Mouse (Mus musculus): ENCODE measurements at regions not wholly inside any gene's neighbourhood (a gene's known extent, or its start where the extent isn't known, plus 50 kb on each side); places are given as distances from the start of the nearest gene placed in this dataset.

DNA sequence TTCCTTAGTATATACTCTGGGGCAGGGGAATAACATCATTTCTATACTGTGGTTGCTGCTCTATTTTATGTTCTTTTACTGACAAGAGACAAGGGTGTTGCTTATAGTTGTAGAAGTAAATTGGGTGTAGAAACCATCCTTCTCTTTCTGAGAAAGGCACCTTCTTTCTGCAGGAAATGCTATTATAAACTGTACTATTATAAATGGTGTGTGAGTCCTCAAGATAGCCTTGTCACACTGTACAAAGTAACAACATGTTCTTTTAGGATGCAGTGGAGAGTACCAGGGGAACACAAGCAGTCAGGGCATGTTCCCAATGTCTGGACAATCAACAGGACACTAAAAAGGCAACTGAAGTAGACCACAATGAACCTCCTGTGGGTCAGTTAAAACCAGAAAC, 490.2 kb upstream of the Zeb2 start:
- no peak overlapping the region for H3K9ac ChIP-seq (ENCODE audit: control insufficient read depth, low read depth, low read length, poor library complexity, severe bottlenecking)
- no peak for DNase-seq (ENCODE audit: low read depth, low spot score)
- no peaks in the 10 kb centered on the region for H3K79me2 ChIP-seq (ENCODE audit: control insufficient read depth, insufficient read depth, low read length, poor library complexity)
- no peak overlapping the region for H3K4me3 ChIP-seq (ENCODE audit: control insufficient read depth in 1 of 2, insufficient read depth in 1 of 2, low read depth in 2 of 2, low read length in 2 of 2)
- no peaks in the 10 kb centered on the region for H3K4me1 ChIP-seq (ENCODE audit: control insufficient read depth in 1 of 2, insufficient read depth in 2 of 2, low read length in 2 of 2)
- no peaks in the 10 kb centered on the region for H3K36me3 ChIP-seq (ENCODE audit: control insufficient read depth in 1 of 2, insufficient read depth in 2 of 2, low read length in 2 of 2)
- no peaks in the 10 kb centered on the region for H3K9me3 ChIP-seq (replicated peaks; ENCODE audit: insufficient read depth, low read length)
- H3K27ac ChIP-seq (ENCODE audit: control insufficient read depth, low read depth, low read length): no peak overlapping the region
- no peak for TF ChIP-seq POLR2AphosphoS2 (IDR thresholded peaks at IDR 0.05; ENCODE audit: low read length)
- TF ChIP-seq UBTF (IDR thresholded peaks at IDR 0.05; ENCODE audit: borderline replicate concordance, insufficient read depth, low read depth, low read length): no peak
- TF ChIP-seq KAT2A (conservative IDR thresholded peaks at IDR 0.05; ENCODE audit: low read depth, low read length): no peak
- no peak for TF ChIP-seq NRF1 (IDR thresholded peaks at IDR 0.05; ENCODE audit: insufficient read depth, low read depth, low read length, poor library complexity, severe bottlenecking)
- no peak for TF ChIP-seq TAL1 (IDR thresholded peaks at IDR 0.05; ENCODE audit: low read length)
- TF ChIP-seq MAFK (IDR thresholded peaks at IDR 0.05; ENCODE audit: borderline replicate concordance, low read depth, low read length): no peak
- H3K27me3 ChIP-seq (ENCODE audit: control insufficient read depth in 1 of 2, insufficient read depth in 2 of 2, low read length in 2 of 2): no peaks in the 10 kb centered on the region

DNA sequence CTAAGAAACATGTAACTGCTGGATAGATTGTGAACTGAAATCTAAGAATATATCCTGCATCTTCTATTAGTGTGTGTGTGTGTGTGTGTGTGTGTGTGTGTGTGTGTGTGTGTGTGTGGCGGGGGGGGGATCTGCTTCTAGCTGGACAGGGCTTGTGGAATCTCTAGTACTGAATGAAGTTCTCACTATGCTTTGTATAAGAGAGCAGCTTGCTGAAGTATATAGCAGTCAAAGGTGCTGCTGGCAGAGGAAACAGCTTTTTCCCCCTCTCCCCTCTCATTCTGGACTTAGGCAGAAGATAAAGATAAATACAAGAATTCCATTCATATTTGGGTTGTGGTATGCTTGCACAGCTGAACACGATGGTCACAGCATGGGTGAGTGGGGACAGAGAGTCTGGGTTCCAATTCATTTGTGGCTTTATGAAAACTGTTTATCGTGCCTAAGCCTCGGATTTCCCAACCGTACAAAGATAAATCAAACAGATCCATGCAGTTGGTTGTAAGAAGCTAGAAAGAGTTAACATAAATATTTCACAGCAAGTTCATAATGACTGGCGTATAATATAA, 484.2 kb upstream of the Zeb2 start:
- Histone ChIP-seq H3K36me3 (ENCODE audit: control insufficient read depth in 1 of 2, insufficient read depth in 2 of 2, low read length in 2 of 2) (no peaks in the 10 kb centered on the region), H3K4me1 (ENCODE audit: control insufficient read depth in 1 of 2, insufficient read depth in 2 of 2, low read length in 2 of 2) (no peaks in the 10 kb centered on the region), H3K79me2 (ENCODE audit: control insufficient read depth, insufficient read depth, low read length, poor library complexity) (no peaks in the 10 kb centered on the region), H3K27ac (ENCODE audit: control insufficient read depth, low read depth, low read length) (no peak overlapping the region), H3K27me3 (ENCODE audit: control insufficient read depth in 1 of 2, insufficient read depth in 2 of 2, low read length in 2 of 2) (no peaks in the 10 kb centered on the region), H3K9me3 (replicated peaks; ENCODE audit: insufficient read depth, low read length) (no peaks in the 10 kb centered on the region), H3K9ac (ENCODE audit: control insufficient read depth, low read depth, low read length, poor library complexity, severe bottlenecking) (no peak overlapping the region), H3K4me3 (ENCODE audit: control insufficient read depth in 1 of 2, insufficient read depth in 1 of 2, low read depth in 2 of 2, low read length in 2 of 2) (no peak overlapping the region)
- no peak for TF ChIP-seq RCOR1 (IDR thresholded peaks at IDR 0.05; ENCODE audit: low read depth, low read length)
- no peak for TF ChIP-seq MAFK (IDR thresholded peaks at IDR 0.05; ENCODE audit: borderline replicate concordance, low read depth, low read length)
- no peak for TF ChIP-seq POLR2AphosphoS5 (IDR thresholded peaks at IDR 0.05; ENCODE audit: borderline replicate concordance, low read depth, low read length)
- TF ChIP-seq UBTF (IDR thresholded peaks at IDR 0.05; ENCODE audit: borderline replicate concordance, insufficient read depth, low read depth, low read length): no peak
- no peak for TF ChIP-seq NELFE (IDR thresholded peaks at IDR 0.05; ENCODE audit: low read depth, low read length)
- TF ChIP-seq POLR2AphosphoS2 (IDR thresholded peaks at IDR 0.05; ENCODE audit: low read length): no peak
- TF ChIP-seq USF1 (IDR thresholded peaks at IDR 0.05; ENCODE audit: low read depth, low read length): no peak
- no peak for TF ChIP-seq USF2 (IDR thresholded peaks at IDR 0.05; ENCODE audit: borderline replicate concordance in 1 of 2, insufficient read depth in 1 of 2, low read depth in 1 of 2, low read length in 2 of 2)
- TF ChIP-seq ZC3H11A (IDR thresholded peaks at IDR 0.05; ENCODE audit: low read depth, low read length): no peak
- DNase-seq (ENCODE audit: low read depth, low spot score): no peak

DNA sequence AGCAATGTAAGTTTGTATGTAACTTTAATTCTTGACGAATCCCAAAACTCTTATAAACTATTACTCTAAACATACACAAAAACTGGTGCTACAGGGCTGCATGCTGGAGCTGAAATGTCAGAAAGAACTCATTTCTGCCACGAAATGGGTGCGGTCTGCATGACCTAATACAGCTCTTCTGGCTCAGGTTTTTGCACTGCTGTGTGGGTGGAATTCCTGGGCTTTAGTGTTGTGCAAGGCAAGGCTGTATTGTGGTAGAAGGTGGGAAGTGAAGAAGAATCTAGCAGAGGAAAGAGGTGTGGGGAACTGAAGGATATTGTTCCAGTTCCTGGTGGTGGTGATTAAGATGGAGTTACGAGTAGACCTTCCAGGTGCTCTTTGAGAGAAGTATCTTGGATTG, 476.6 kb upstream of the Zeb2 start:
- Histone ChIP-seq H3K36me3 (ENCODE audit: control insufficient read depth in 1 of 2, insufficient read depth in 2 of 2, low read length in 2 of 2) (peaks cover 0 to 2% of the 10 kb centered on the region in 2 experiments; a peak in 1 of 4 replicates), H3K27ac (ENCODE audit: control insufficient read depth, low read depth, low read length) (no peak overlapping the region), H3K79me2 (ENCODE audit: control insufficient read depth, insufficient read depth, low read length, poor library complexity) (no peaks in the 10 kb centered on the region), H3K9me3 (replicated peaks; ENCODE audit: insufficient read depth, low read length) (no peaks in the 10 kb centered on the region), H3K4me3 (ENCODE audit: control insufficient read depth in 1 of 2, insufficient read depth in 1 of 2, low read depth in 2 of 2, low read length in 2 of 2) (no peak overlapping the region), H3K27me3 (ENCODE audit: control insufficient read depth in 1 of 2, insufficient read depth in 2 of 2, low read length in 2 of 2) (no peaks in the 10 kb centered on the region), H3K9ac (ENCODE audit: control insufficient read depth, low read depth, low read length, poor library complexity, severe bottlenecking) (no peak overlapping the region), H3K4me1 (ENCODE audit: control insufficient read depth in 1 of 2, insufficient read depth in 2 of 2, low read length in 2 of 2) (peaks cover 0 to 3% of the 10 kb centered on the region in 2 experiments; a peak in 2 of 4 replicates)
- DNase-seq (ENCODE audit: low read depth, low spot score): no peak
- no peak for TF ChIP-seq MXI1 (IDR thresholded peaks at IDR 0.05; ENCODE audit: low read depth, low read length)
- TF ChIP-seq SMC3 (IDR thresholded peaks at IDR 0.05; ENCODE audit: low read depth, low read length): no peak
- TF ChIP-seq RCOR1 (IDR thresholded peaks at IDR 0.05; ENCODE audit: low read depth, low read length): no peak
- no peak for TF ChIP-seq MAFK (IDR thresholded peaks at IDR 0.05; ENCODE audit: borderline replicate concordance, low read depth, low read length)
- TF ChIP-seq KAT2A (conservative IDR thresholded peaks at IDR 0.05; ENCODE audit: low read depth, low read length): no peak
- no peak for TF ChIP-seq NELFE (IDR thresholded peaks at IDR 0.05; ENCODE audit: low read depth, low read length)
- TF ChIP-seq BHLHE40 (IDR thresholded peaks at IDR 0.05; ENCODE audit: borderline replicate concordance, low read depth, low read length): no peak
- TF ChIP-seq CHD1 (IDR thresholded peaks at IDR 0.05; ENCODE audit: low read depth, low read length): no peak
